Mouse (Mus musculus) embryonic facial prominence, embryonic 14.5 days (tissue): ENCODE results near the gene Idua. TPM values are rescaled to one million over a fixed set of nuclear protein-coding genes. Genes with fewer than 3 reads are reported as not detected.
A peak's percentile ranks its signal among the peaks of the same experiment; 100 is the strongest.

ENCODE experiments used
- ATAC-seq: fragments of 200-750 bp; cut with Nextera tagmentation; 2 replicates; pipeline ENCODE4 v1.8.0; 2017; ENCODE audit warnings: low read depth, moderate number of reproducible peaks, moderate TSS enrichment
- DNase-seq: peaks from one replicate; pipeline ENCODE4 v3.0.0-alpha.2; 2015; ENCODE audit warnings: low spot score
- H3K27ac ChIP-seq: fragments of 300-500 bp; sonication (generic); replicated peaks from 2 replicates; pipeline ENCODE4 v1.5.1; 2014; ENCODE audit warnings: low read depth, mild to moderate bottlenecking, low read length, moderate library complexity
- H3K27me3 ChIP-seq: fragments of 300-500 bp; sonication (generic); replicated peaks from 2 replicates; pipeline ENCODE4 v1.6.1; 2014; ENCODE audit warnings: low read length; ENCODE audit not compliant: control insufficient read depth, insufficient read depth
- H3K36me3 ChIP-seq: fragments of 300-500 bp; sonication (generic); 2 replicates; pipeline ENCODE4 v1.6.1; 2014; ENCODE audit warnings: low read length, mixed read lengths; ENCODE audit not compliant: control insufficient read depth, insufficient read depth
- H3K4me1 ChIP-seq: fragments of 300-500 bp; sonication (generic); 2 replicates; pipeline ENCODE4 v1.6.1; 2014; ENCODE audit warnings: antibody characterized with exemption, low read length; ENCODE audit not compliant: control insufficient read depth, insufficient read depth
- H3K4me2 ChIP-seq: fragments of 300-500 bp; sonication (generic); 2 replicates; pipeline ENCODE4 v1.6.1; 2014; ENCODE audit warnings: low read depth, mild to moderate bottlenecking, low read length, moderate library complexity, mixed read lengths
- H3K4me3 ChIP-seq: fragments of 300-500 bp; sonication (generic); 2 replicates; pipeline ENCODE4 v1.5.1; 2014; ENCODE audit warnings: low read depth, mild to moderate bottlenecking, low read length
- H3K9ac ChIP-seq: fragments of 300-500 bp; sonication (generic); 2 replicates; pipeline ENCODE4 v1.6.1; 2014; ENCODE audit warnings: low read depth, mild to moderate bottlenecking, low read length, moderate library complexity, mixed read lengths
- H3K9me3 ChIP-seq: fragments of 300-500 bp; sonication (generic); 2 replicates; pipeline ENCODE4 v1.6.1; 2016; ENCODE audit warnings: low read length; ENCODE audit not compliant: control insufficient read depth
- WGBS: fragments of 180-500 bp; shearing (Covaris S2); extraction: QIAGEN DNeasy Blood & Tissue Kit; methylation state at CpG from one replicate; pipeline ENCODE4 v1.1.7; 2014; 5-methylcytosine and 5-hydroxymethylcytosine counted together
- polyA plus RNA-seq: library from polyadenylated mRNA; unstranded; fragments of >200 nt; fragmentation: Nextera tagmentation; extraction: Ambion mirVana; gene quantifications from 2 replicates; pipeline ENCODE4 v1.2.1, GENCODE M21; 2014

Gene Idua
- polyA plus RNA-seq, 1 experiment from 2014 or later, result 13.6 TPM

DNA sequence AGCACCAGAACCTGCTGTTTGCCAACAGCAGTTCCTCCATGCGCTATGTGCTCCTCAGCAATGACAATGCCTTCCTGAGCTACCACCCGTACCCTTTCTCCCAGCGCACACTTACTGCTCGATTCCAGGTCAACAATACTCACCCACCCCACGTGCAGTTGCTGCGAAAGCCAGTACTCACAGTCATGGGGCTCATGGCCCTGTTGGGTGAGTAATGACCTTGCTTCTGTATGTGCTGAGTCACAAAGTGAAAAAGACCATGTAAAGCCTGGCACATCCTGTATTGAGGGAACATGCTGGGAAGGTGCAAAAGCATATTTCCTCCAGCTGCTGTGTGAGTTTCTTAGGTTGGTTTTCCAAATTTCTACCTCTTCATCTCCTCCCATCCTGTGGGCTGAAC, 20.7 kb downstream of the Idua start:
- Histone ChIP-seq H3K9ac (no peak overlapping the region), H3K27ac (no peak overlapping the region), H3K4me2 (no peak overlapping the region), H3K27me3 (no peaks in the 10 kb centered on the region), H3K9me3 (no peaks in the 10 kb centered on the region), H3K36me3 (peaks cover 9% of the 10 kb centered on the region; the same call in 1 of the 2 replicates), H3K4me3 (no peak overlapping the region), H3K4me1 (0 out of 2 replicates have a peak, but pooled peaks cover 6% of the 10 kb centered on the region)
- DNase-seq (no peak), ATAC-seq (no peak)
- 98% methylated on average over 6 of the region's 6 CpGs for WGBS

DNA sequence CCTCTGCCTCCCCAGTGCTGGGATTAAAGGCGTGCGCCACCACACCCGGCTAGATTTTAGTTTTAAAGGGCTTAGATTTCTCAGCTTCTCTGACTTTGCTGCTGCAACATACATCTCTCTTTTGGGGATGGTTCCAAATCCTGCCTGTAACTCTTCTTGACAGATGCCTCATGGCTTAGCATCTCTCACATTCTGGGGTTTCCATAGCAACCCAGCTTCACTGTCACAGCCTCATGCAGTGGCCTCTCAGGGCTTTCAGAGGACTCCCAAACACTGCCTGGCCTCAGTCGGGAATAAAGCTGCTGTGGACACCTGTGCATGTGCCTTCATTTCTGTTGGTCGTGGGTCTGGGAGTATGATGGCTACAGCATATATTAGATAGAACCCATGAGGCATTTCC, 29.0 kb downstream of the Idua start:
- H3K4me2 ChIP-seq, result no peak overlapping the region
- ATAC-seq, result no peak
- DNase-seq, result no peak
- H3K9ac ChIP-seq, result no peak overlapping the region
- H3K4me1 ChIP-seq, result peaks cover 5% of the 10 kb centered on the region; the same call in 1 of the 2 replicates
- no peak overlapping the region for H3K4me3 ChIP-seq
- H3K27me3 ChIP-seq, result no peaks in the 10 kb centered on the region; the same call in 1 of the 2 replicates
- H3K36me3 ChIP-seq, result peaks cover 6% of the 10 kb centered on the region; the same call in 1 of the 2 replicates
- H3K9me3 ChIP-seq, result no peaks in the 10 kb centered on the region
- 71% methylated on average over 5 of the region's 5 CpGs for WGBS
- H3K27ac ChIP-seq, result no peak overlapping the region

DNA sequence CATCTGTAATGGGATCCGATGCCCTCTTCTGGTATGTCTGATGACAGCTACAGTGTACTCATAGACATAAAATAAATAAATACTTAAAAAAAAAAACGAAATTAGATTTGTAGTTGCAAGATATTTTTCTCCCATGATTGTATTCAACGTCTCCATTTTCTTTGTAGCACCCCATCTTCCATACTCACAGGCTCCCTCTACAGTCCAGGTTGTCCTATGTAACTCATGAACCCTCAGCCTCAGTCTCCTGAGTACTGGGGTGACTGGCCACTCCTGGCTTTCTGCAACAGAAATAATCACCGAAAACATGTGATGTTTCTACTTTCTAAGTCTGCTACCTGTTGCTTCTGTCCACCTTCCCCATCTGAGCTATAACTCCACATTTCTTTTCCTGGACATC, 31.0 kb downstream of the Idua start:
- Histone ChIP-seq H3K27ac (no peak overlapping the region), H3K36me3 (no peaks in the 10 kb centered on the region), H3K9me3 (no peaks in the 10 kb centered on the region), H3K4me3 (no peak overlapping the region), H3K9ac (no peak overlapping the region), H3K27me3 (no peaks in the 10 kb centered on the region; the same call in 1 of the 2 replicates), H3K4me1 (peaks cover 5% of the 10 kb centered on the region; the same call in 1 of the 2 replicates), H3K4me2 (no peak overlapping the region)
- DNase-seq, result no peak
- no peak for ATAC-seq
- 66% methylated on average over 4 of the region's 4 CpGs for WGBS

- ATAC-seq (peak; percentile 9; the same call in 1 of the 2 replicates), DNase-seq (peak; percentile 55)
- Histone ChIP-seq H3K4me2 (peak within 1 kb of the TSS; percentile 76), H3K27me3 (no peaks in the 10 kb centered on the region; the same call in 1 of the 2 replicates), H3K4me3 (peak within 1 kb of the TSS; percentile 79), H3K36me3 (no peaks in the 10 kb centered on the region), H3K9ac (peak within 1 kb of the TSS; percentile 61), H3K27ac (no peak within 1 kb of the TSS), H3K4me1 (peaks cover 11% of the 10 kb centered on the region), H3K9me3 (no peaks in the 10 kb centered on the region)
- WGBS, result under 1% methylated on average over 12 of the region's 18 CpGs
These were observed 32.1 kb downstream of the Idua start, which contains the start of gene Fgfrl1 for GRCm38 (mm10) chr5:108692271-108692670. Gene Fgfrl1, plus strand, starts transcription at chr5:108692382.

- H3K27ac ChIP-seq, result peak overlapping the region; percentile 67
- DNase-seq (peak; percentile 97), ATAC-seq (peak; percentile 97)
- WGBS, result 0% methylated on average over 8 of the region's 43 CpGs
- peak overlapping the region; percentile 76 for H3K4me2 ChIP-seq
- H3K4me1 ChIP-seq, result peaks cover 16% of the 10 kb centered on the region
- H3K9me3 ChIP-seq, result no peaks in the 10 kb centered on the region
- H3K4me3 ChIP-seq, result peak overlapping the region; percentile 79
- no peaks in the 10 kb centered on the region for H3K36me3 ChIP-seq
- H3K27me3 ChIP-seq, result no peaks in the 10 kb centered on the region; the same call in 1 of the 2 replicates
- peak overlapping the region; percentile 79 for H3K9ac ChIP-seq
These were observed 33.7 kb downstream of the Idua start for GRCm38 (mm10) chr5:108693872-108694288.

- Histone ChIP-seq H3K4me2 (peak overlapping the region; percentile 76), H3K9ac (peak overlapping the region; percentile 79), H3K4me1 (peaks cover 18% of the 10 kb centered on the region), H3K27ac (peak overlapping the region; percentile 67), H3K27me3 (no peaks in the 10 kb centered on the region; the same call in 1 of the 2 replicates), H3K4me3 (peak overlapping the region; percentile 79), H3K9me3 (no peaks in the 10 kb centered on the region), H3K36me3 (no peaks in the 10 kb centered on the region)
- DNase-seq (peak; percentile 55), ATAC-seq (peak; percentile 59)
- WGBS, result 0% methylated on average over 17 of the region's 99 CpGs
These were observed 34.5 kb downstream of the Idua start for GRCm38 (mm10) chr5:108694352-108695261.

DNA sequence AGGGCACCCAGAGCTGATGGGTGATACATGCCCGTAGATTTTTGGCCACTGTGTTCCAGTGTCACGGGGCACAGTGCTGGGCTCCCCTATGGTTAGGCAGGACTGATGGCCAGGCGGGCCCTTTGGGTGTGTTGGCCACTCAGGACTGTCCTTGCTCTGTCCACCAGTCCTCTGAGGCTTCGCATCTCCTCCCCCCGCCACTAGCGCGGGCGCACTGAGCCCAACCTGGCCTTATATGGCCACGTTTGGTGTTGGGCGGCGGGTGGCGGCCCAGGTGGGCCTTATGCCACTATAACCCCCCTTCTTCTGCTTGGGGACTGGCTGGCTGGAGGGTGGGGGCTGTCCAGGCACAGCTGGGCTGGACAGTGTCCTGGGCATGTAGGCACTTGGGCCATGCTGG, 35.7 kb downstream of the Idua start:
- Histone ChIP-seq H3K9me3 (no peaks in the 10 kb centered on the region), H3K4me2 (peak overlapping the region; percentile 76; the same call in 1 of the 2 replicates), H3K27me3 (no peaks in the 10 kb centered on the region; the same call in 1 of the 2 replicates), H3K27ac (no peak overlapping the region), H3K9ac (no peak overlapping the region), H3K4me3 (no peak overlapping the region), H3K36me3 (no peaks in the 10 kb centered on the region), H3K4me1 (peaks cover 18% of the 10 kb centered on the region)
- 98% methylated on average over 10 of the region's 12 CpGs for WGBS
- no peak for DNase-seq
- ATAC-seq, result no peak

GRCm38 (mm10) chr5:108696542-108696941, 36.4 kb downstream of the Idua start:
- Histone ChIP-seq H3K4me3 (no peak overlapping the region), H3K27me3 (no peaks in the 10 kb centered on the region; the same call in 1 of the 2 replicates), H3K4me1 (peaks cover 18% of the 10 kb centered on the region), H3K36me3 (no peaks in the 10 kb centered on the region), H3K9ac (0 out of 2 replicates have a peak overlapping the region, but pooled peaks have one; percentile 26), H3K9me3 (no peaks in the 10 kb centered on the region), H3K4me2 (peak overlapping the region; percentile 76; the same call in 1 of the 2 replicates), H3K27ac (peak overlapping the region; percentile 71)
- DNase-seq (no peak), ATAC-seq (no peak)
- WGBS, result 55% methylated on average over 3 of the region's 3 CpGs
